Mouse (Mus musculus) embryo, embryonic 9.5 days (tissue): ENCODE results near the gene Sell.

Source experiments
- DNase-seq: peaks from one replicate; pipeline ENCODE4 v3.0.0-alpha.2; 2017; ENCODE audit errors: extremely low spot score

The Sell gene

DNA sequence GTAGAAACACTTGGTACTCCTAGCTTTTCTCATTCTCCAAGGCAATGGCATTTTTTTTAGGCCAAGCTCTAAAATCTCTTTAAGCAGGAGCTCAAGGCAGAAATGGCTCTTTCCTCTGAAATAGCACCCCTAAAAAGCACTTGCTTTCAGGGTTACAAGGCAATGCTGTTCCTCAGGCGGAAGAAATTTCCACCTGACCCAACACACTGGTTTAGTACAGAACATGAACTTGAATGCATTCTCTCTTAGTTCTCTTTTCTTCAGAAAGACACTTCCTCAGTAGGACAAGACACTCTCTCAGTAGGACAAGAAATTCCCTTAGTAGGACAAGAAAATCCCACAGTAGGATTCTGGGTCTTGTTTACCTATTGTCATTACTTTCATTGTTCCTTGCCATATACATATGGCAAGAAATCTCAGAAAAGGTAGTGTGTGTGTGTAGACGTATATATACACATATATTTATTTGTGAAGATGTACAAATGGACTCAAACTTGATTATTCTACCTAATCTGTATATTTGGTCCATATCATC, 12.9 kb downstream of the Sell start:
- DNase-seq = no peak

DNA sequence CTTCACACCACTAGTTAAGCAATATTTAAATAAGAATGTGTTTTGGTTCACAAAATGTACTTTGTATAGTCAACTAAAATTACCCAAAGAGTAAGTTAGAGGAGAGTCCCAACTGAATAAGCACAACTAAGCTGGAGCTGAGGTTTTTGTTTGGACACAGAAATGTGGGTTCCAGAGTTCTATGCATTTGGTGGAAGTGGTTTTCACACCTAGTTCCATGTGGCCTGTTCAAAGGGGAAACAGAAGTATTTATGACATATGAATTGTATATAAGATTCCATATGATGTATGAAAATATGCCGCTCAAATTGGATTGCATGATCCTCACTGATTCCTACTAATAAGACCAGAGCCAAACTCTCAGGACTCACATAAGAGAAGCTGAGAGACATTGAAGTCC, 13.6 kb downstream of the Sell start:
- DNase-seq = no peak

DNA sequence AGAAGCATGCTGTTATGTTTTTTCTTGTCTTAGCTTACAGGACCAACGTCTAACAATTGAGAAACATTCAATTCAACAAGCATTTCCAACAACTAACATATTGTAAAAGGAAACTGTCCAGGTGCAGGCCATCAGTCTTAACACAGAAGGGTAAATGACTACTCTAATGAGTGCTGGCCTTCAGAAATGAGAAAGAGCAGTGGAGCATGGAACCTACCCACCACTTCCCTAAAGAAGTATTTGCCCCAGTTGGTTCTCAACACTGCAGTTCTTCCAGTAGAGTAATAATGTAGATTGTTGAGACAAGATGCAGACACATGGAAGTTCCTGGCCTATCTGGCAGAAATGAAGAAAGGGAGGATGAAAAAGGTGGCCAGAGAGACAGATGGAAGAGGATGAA, 14.7 kb downstream of the Sell start:
- DNase-seq = no peak

GRCm38 (mm10) chr1:164077031-164077430, 15.2 kb downstream of the Sell start:
- DNase-seq = no peak

- DNase-seq = no peak
These were observed 16.6 kb downstream of the Sell start for GRCm38 (mm10) chr1:164078323-164078741.

GRCm38 (mm10) chr1:164079091-164079490, 17.3 kb downstream of the Sell start:
- DNase-seq = no peak

- no peak for DNase-seq
These were observed 21.3 kb downstream of the Sell start for GRCm38 (mm10) chr1:164083046-164083445.

- DNase-seq = no peak
These were observed 25.0 kb downstream of the Sell start for GRCm38 (mm10) chr1:164086797-164087196.

- DNase-seq = no peak
These were observed 26.1 kb downstream of the Sell start for GRCm38 (mm10) chr1:164087872-164088271.

DNA sequence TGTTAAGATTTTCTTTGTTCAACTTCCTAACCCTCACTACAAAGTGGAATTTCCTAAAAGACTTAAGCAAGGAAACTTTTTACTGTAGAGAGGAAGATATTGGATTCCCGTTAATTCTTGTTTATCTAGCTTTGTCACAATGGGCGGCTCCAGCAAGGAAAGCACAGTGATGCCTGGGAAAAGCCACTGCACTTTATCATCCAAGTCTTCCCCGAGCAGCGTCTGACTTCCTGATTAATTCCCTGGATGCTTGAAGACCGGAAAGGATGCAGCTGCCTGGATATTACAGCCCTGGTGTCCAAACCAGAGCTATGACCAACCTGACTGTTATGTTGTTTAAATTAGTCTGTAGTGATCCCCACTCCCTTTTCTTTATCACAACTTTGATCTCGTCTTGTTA, 35.0 kb downstream of the Sell start:
- DNase-seq = no peak

GRCm38 (mm10) chr1:164097911-164098310, 36.1 kb downstream of the Sell start:
- no peak for DNase-seq

DNA sequence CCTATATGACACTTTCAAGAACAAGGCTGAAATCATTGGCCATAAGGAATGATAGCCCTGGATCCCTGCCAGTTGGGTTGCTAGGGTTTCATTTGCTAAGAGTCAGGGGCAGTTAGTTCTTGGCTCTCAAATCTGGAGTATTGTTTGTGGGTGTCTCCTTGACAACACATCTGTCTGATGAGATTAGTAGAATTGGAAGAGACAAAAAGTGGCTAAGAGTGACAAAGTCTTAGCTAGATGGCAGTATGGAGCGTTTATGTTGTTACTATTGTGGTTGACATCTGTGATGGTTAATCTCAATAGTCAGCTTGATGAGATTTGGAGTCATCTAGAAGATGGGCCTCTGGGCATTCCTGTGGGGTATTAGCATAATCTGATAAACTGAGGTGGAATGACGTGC, 36.6 kb downstream of the Sell start:
- no peak for DNase-seq

- DNase-seq = no peak
These were observed 48.0 kb downstream of the Sell start for GRCm38 (mm10) chr1:164109763-164110162.

- no peak for DNase-seq
These were observed 49.0 kb downstream of the Sell start for GRCm38 (mm10) chr1:164110591-164111329.

- DNase-seq = no peak
These were observed 52.5 kb downstream of the Sell start for GRCm38 (mm10) chr1:164114280-164114679.

DNA sequence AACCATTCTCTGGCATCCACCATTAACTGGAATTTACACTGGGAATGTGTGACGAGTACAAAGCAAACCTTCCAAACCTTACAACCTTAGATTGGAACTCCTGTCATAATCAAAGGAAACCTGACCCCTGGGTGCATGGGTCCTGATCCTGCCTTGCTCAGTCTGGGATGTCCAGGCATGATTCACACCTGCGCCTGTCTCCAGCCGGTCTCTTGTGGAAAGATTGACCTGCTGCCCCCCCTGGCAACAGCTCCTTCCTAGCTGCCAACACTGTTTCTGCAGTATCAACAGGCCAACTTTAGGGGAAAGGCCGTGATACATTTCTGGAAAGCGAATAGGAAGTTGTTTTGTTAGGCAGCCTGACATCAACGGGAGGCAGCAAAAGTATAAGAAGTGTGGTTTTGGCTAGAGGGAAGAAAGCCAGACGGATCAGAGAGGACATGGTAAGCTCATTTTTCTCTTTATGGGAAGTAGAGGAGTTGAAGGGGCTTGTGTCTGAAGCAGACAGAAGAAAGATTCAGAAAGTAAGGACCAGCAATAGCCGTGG, 53.2 kb downstream of the Sell start, which contains the start of gene Selp:
TSS of gene Selp (plus strand) at position 318 of the 547 bp plus-strand sequence.
- no peak for DNase-seq

DNA sequence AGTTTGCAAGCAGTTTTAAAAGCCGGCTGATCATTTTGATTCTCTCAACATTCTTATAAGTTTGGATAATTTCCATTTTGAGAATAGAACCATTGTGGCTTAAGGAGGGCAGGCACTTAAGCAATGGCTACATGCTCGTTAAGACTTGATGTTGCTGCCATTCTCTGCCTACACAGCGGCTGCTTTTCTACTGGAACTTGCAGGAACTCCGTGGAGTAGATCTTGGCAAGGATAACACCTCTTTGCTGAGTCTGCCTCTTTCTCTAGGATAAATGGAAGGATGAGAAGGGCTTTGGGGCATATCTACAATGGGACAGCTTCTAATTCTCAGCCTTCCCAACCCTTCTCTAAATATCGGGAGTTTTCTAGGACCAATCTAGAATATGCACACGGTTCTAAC, 53.9 kb downstream of the Sell start:
- no peak for DNase-seq

DNA sequence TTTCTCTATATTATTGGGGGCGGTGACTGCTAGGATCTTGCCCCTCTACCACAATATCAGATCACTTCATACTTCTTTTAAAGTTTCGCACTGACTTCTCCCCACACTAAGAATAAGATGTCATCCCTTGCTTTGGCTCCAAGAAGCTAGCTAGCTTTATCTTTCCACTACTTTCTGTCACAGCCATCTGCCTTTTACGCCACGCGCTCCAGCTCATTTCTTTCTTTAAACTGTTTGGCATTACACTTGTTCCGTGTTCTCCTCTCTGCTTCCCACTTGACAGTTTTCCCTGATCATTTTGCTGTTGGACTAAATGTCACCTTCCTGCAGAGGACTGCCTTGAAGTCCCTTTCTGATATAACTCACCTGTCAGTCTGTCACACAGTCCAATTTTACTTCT, 56.1 kb downstream of the Sell start:
- no peak for DNase-seq

DNA sequence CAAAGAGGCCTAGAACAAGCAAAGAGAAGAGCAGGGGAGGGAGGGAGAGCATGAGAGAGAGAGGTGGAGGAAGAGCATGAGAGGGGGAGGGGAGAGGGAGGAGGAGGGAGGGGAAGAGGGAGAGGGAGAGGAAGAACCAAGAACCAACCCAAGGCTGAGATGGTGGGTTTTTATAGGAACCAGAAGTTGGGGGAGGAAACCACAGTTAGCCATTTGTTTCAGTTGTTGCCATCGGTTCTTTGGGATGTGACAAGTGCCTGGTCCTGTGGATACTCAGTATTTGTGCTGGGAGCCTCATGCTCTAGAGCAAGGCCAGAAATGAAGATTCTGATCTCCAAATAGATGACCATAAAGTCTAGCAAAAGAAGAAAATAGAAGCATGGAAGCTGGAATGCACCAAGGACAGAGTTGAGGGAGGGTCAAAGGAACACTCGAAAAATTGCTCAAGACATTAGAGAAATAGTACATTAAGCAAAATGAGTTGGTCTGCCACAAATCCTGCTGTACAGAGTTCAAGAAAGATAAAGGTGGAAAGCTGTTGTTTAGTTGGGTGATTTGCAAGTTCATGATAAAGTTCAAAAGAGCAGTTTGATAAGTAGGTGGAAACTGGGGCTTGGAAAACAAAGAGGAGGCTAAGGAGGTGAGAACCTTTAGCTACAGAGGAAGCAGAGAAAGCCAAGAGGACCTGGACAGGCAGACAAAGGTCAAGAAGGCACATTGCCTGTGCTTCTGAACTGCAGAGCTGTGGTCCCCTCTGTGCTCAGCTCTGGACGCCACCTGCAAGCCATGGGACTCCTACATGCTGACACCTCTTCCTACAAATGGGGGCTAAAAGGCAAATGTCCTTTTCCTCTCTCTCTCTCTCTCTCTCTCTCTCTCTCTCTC, 58.4 kb downstream of the Sell start:
- no peak for DNase-seq

GRCm38 (mm10) chr1:164120777-164121158, 59.0 kb downstream of the Sell start:
- DNase-seq = no peak

GRCm38 (mm10) chr1:164123836-164124235, 62.1 kb downstream of the Sell start:
- no peak for DNase-seq

- no peak for DNase-seq
These were observed 68.2 kb downstream of the Sell start for GRCm38 (mm10) chr1:164130013-164130412.
